Mouse (Mus musculus) limb, embryonic 15.5 days (tissue): Measurements from ENCODE around the gene Sgpp2. TPM values are rescaled to one million over a fixed set of nuclear protein-coding genes. Genes with fewer than 3 reads are reported as not detected.

Source experiments
- ATAC-seq: fragments of 200-750 bp; cut with Nextera tagmentation; 2 replicates; pipeline ENCODE4 v1.8.0; 2017; ENCODE audit warnings: low read depth, moderate TSS enrichment; ENCODE audit not compliant: insufficient number of reproducible peaks, low FRiP score, low TSS enrichment
- H3K27ac ChIP-seq: fragments of 300-500 bp; sonication (generic); 2 replicates; pipeline ENCODE4 v1.5.1; 2015; ENCODE audit warnings: moderate library complexity, mild to moderate bottlenecking, inconsistent platforms
- H3K27me3 ChIP-seq: fragments of 300-500 bp; sonication (generic); 2 replicates; pipeline ENCODE4 v1.6.1; 2015; ENCODE audit warnings: inconsistent platforms
- H3K36me3 ChIP-seq: fragments of 300-500 bp; sonication (generic); 2 replicates; pipeline ENCODE4 v1.6.1; 2015; ENCODE audit warnings: inconsistent platforms
- H3K4me1 ChIP-seq: fragments of 300-500 bp; sonication (generic); 2 replicates; pipeline ENCODE4 v1.6.1; 2015; ENCODE audit warnings: inconsistent platforms
- H3K4me2 ChIP-seq: fragments of 300-500 bp; sonication (generic); 2 replicates; pipeline ENCODE4 v1.6.1; 2015; ENCODE audit warnings: mild to moderate bottlenecking, inconsistent platforms
- H3K4me3 ChIP-seq: fragments of 300-500 bp; sonication (generic); 2 replicates; pipeline ENCODE4 v1.5.1; 2015; ENCODE audit warnings: mild to moderate bottlenecking, inconsistent platforms
- H3K9ac ChIP-seq: fragments of 300-500 bp; sonication (generic); 2 replicates; pipeline ENCODE4 v1.6.1; 2015; ENCODE audit warnings: inconsistent platforms
- H3K9me3 ChIP-seq: fragments of 300-500 bp; sonication (generic); 2 replicates; pipeline ENCODE4 v1.6.1; 2016; ENCODE audit warnings: inconsistent platforms
- WGBS: fragments of 180-500 bp; shearing (Covaris S2); methylation state at CpG from one replicate; pipeline ENCODE4 v1.1.7; 2015; 5-methylcytosine and 5-hydroxymethylcytosine counted together
- polyA plus RNA-seq: library from polyadenylated mRNA; unstranded; fragments of >200 nt; fragmentation: Nextera tagmentation; extraction: Ambion mirVana; gene quantifications from 2 replicates; pipeline ENCODE4 v1.2.1, GENCODE M21; 2015

Gene Sgpp2
- polyA plus RNA-seq, 1 experiment from 2014 or later: 0.70 TPM

- no peak overlapping the region for H3K4me2 ChIP-seq
- no peaks in the 10 kb centered on the region for H3K27me3 ChIP-seq
- WGBS: 77% methylated on average over 13 of the region's 13 CpGs
- H3K27ac ChIP-seq: no peak overlapping the region
- H3K4me3 ChIP-seq: no peak overlapping the region
- H3K9ac ChIP-seq: no peak overlapping the region
- no peak for ATAC-seq
- no peaks in the 10 kb centered on the region for H3K9me3 ChIP-seq
- H3K36me3 ChIP-seq: no peaks in the 10 kb centered on the region
- no peaks in the 10 kb centered on the region for H3K4me1 ChIP-seq
Observed at GRCm38 (mm10) chr1:78318089-78318760, 8.1 kb downstream of the Sgpp2 start.

GRCm38 (mm10) chr1:78320291-78320690, 10.1 kb downstream of the Sgpp2 start:
- Histone ChIP-seq H3K9ac (no peak overlapping the region), H3K27ac (no peak overlapping the region), H3K4me1 (no peaks in the 10 kb centered on the region), H3K9me3 (no peaks in the 10 kb centered on the region), H3K4me3 (no peak overlapping the region), H3K27me3 (no peaks in the 10 kb centered on the region), H3K36me3 (no peaks in the 10 kb centered on the region), H3K4me2 (no peak overlapping the region)
- no peak for ATAC-seq
- 88% methylated on average over 3 of the region's 3 CpGs for WGBS

- H3K36me3 ChIP-seq: no peaks in the 10 kb centered on the region
- no peaks in the 10 kb centered on the region for H3K4me1 ChIP-seq
- ATAC-seq: no peak
- H3K9me3 ChIP-seq: no peaks in the 10 kb centered on the region
- H3K27me3 ChIP-seq: no peaks in the 10 kb centered on the region
- H3K27ac ChIP-seq: no peak overlapping the region
- H3K4me2 ChIP-seq: no peak overlapping the region
- no peak overlapping the region for H3K9ac ChIP-seq
- 62% methylated on average over 7 of the region's 7 CpGs for WGBS
- H3K4me3 ChIP-seq: no peak overlapping the region
Observed at GRCm38 (mm10) chr1:78322098-78322778, 12.1 kb downstream of the Sgpp2 start.

- H3K27me3 ChIP-seq: no peaks in the 10 kb centered on the region
- no peak for ATAC-seq
- no peaks in the 10 kb centered on the region for H3K4me1 ChIP-seq
- H3K36me3 ChIP-seq: no peaks in the 10 kb centered on the region
- H3K9me3 ChIP-seq: no peaks in the 10 kb centered on the region
- no peak overlapping the region for H3K4me3 ChIP-seq
- 54% methylated on average over 8 of the region's 8 CpGs for WGBS
- H3K27ac ChIP-seq: no peak overlapping the region
- no peak overlapping the region for H3K4me2 ChIP-seq
- no peak overlapping the region for H3K9ac ChIP-seq
Observed at GRCm38 (mm10) chr1:78322844-78323243, 12.7 kb downstream of the Sgpp2 start.

GRCm38 (mm10) chr1:78324044-78324443, 13.9 kb downstream of the Sgpp2 start:
- Histone ChIP-seq H3K9me3 (no peaks in the 10 kb centered on the region), H3K9ac (no peak overlapping the region), H3K36me3 (no peaks in the 10 kb centered on the region), H3K27me3 (no peaks in the 10 kb centered on the region), H3K27ac (no peak overlapping the region), H3K4me1 (no peaks in the 10 kb centered on the region), H3K4me3 (no peak overlapping the region), H3K4me2 (no peak overlapping the region)
- ATAC-seq: no peak
- 69% methylated on average over 6 of the region's 6 CpGs for WGBS

- 73% methylated on average over 6 of the region's 6 CpGs for WGBS
- H3K9me3 ChIP-seq: no peaks in the 10 kb centered on the region
- no peak for ATAC-seq
- H3K27me3 ChIP-seq: no peaks in the 10 kb centered on the region
- no peaks in the 10 kb centered on the region for H3K36me3 ChIP-seq
- no peak overlapping the region for H3K9ac ChIP-seq
- no peaks in the 10 kb centered on the region for H3K4me1 ChIP-seq
- H3K4me3 ChIP-seq: no peak overlapping the region
- no peak overlapping the region for H3K27ac ChIP-seq
- H3K4me2 ChIP-seq: no peak overlapping the region
Observed at GRCm38 (mm10) chr1:78325851-78326250, 15.7 kb downstream of the Sgpp2 start.

- Histone ChIP-seq H3K4me1 (no peaks in the 10 kb centered on the region), H3K9me3 (no peaks in the 10 kb centered on the region), H3K4me3 (no peak overlapping the region), H3K9ac (no peak overlapping the region), H3K4me2 (no peak overlapping the region), H3K36me3 (no peaks in the 10 kb centered on the region), H3K27me3 (no peaks in the 10 kb centered on the region), H3K27ac (no peak overlapping the region)
- ATAC-seq: no peak
- 89% methylated on average over 4 of the region's 4 CpGs for WGBS
Observed at GRCm38 (mm10) chr1:78328646-78329045, 18.5 kb downstream of the Sgpp2 start.

- no peaks in the 10 kb centered on the region for H3K36me3 ChIP-seq
Observed at GRCm38 (mm10) chr1:78329861-78330260, 19.7 kb downstream of the Sgpp2 start.

GRCm38 (mm10) chr1:78330620-78331158, 20.5 kb downstream of the Sgpp2 start:
- no peaks in the 10 kb centered on the region for H3K4me1 ChIP-seq
- 76% methylated on average over 5 of the region's 5 CpGs for WGBS
- ATAC-seq: no peak
- H3K27ac ChIP-seq: no peak overlapping the region
- H3K4me2 ChIP-seq: no peak overlapping the region
- H3K9ac ChIP-seq: no peak overlapping the region
- H3K36me3 ChIP-seq: no peaks in the 10 kb centered on the region
- no peaks in the 10 kb centered on the region for H3K27me3 ChIP-seq
- H3K4me3 ChIP-seq: no peak overlapping the region
- H3K9me3 ChIP-seq: no peaks in the 10 kb centered on the region

More at GRCm38 (mm10) chr1:78329861-78330260, 19.7 kb downstream of the Sgpp2 start:
- WGBS: 94% methylated on average over 1 of the region's 1 CpGs
- Histone ChIP-seq H3K9ac (no peak overlapping the region), H3K9me3 (no peaks in the 10 kb centered on the region), H3K27me3 (no peaks in the 10 kb centered on the region), H3K4me2 (no peak overlapping the region), H3K4me1 (no peaks in the 10 kb centered on the region), H3K27ac (no peak overlapping the region), H3K4me3 (no peak overlapping the region)
- ATAC-seq: no peak

- 64% methylated on average over 7 of the region's 7 CpGs for WGBS
Observed at GRCm38 (mm10) chr1:78337726-78338125, 27.6 kb downstream of the Sgpp2 start.

GRCm38 (mm10) chr1:78338212-78338611, 28.1 kb downstream of the Sgpp2 start:
- H3K27ac ChIP-seq: no peak overlapping the region
- no peaks in the 10 kb centered on the region for H3K27me3 ChIP-seq
- peak; percentile 64; the same call in 1 of the 2 replicates for ATAC-seq
- H3K4me3 ChIP-seq: no peak overlapping the region
- no peak overlapping the region for H3K9ac ChIP-seq
- no peaks in the 10 kb centered on the region for H3K36me3 ChIP-seq
- H3K4me2 ChIP-seq: no peak overlapping the region
- 17% methylated on average over 9 of the region's 9 CpGs for WGBS
- peaks cover 8% of the 10 kb centered on the region for H3K4me1 ChIP-seq
- H3K9me3 ChIP-seq: no peaks in the 10 kb centered on the region

More at GRCm38 (mm10) chr1:78337726-78338125, 27.6 kb downstream of the Sgpp2 start:
- Histone ChIP-seq H3K36me3 (no peaks in the 10 kb centered on the region), H3K4me2 (no peak overlapping the region), H3K9ac (no peak overlapping the region), H3K4me1 (peaks cover 8% of the 10 kb centered on the region), H3K4me3 (no peak overlapping the region), H3K27ac (no peak overlapping the region), H3K27me3 (no peaks in the 10 kb centered on the region), H3K9me3 (no peaks in the 10 kb centered on the region)
- ATAC-seq: no peak

GRCm38 (mm10) chr1:78339941-78340340, 29.8 kb downstream of the Sgpp2 start:
- Histone ChIP-seq H3K9ac (no peak overlapping the region), H3K4me2 (no peak overlapping the region), H3K4me1 (peaks cover 8% of the 10 kb centered on the region), H3K27ac (no peak overlapping the region), H3K4me3 (no peak overlapping the region), H3K36me3 (no peaks in the 10 kb centered on the region), H3K27me3 (no peaks in the 10 kb centered on the region), H3K9me3 (no peaks in the 10 kb centered on the region)
- WGBS: 78% methylated on average over 5 of the region's 5 CpGs
- ATAC-seq: no peak
